Mouse (Mus musculus) thymus, adult 2 months (tissue): ENCODE results near the gene Olfr31. TPM values are rescaled to one million over a fixed set of nuclear protein-coding genes. Genes with fewer than 3 reads are reported as not detected.

Source experiments
- DNase-seq: peaks from one replicate; pipeline ENCODE4 v3.0.0; 2021
- H3K27ac ChIP-seq: fragments of 200-500 bp; 2 replicates; pipeline ENCODE4 v1.5.1; 2012; ENCODE audit warnings: low read length, control low read depth; ENCODE audit not compliant: control insufficient read depth, insufficient read depth
- H3K27me3 ChIP-seq: fragments of 200-500 bp; 2 replicates; pipeline ENCODE4 v1.6.1; 2012; ENCODE audit warnings: mild to moderate bottlenecking, low read length, moderate library complexity, mixed read lengths; ENCODE audit not compliant: control insufficient read depth, insufficient read depth
- H3K36me3 ChIP-seq: fragments of 200-500 bp; 2 replicates; pipeline ENCODE4 v1.6.1; 2012; ENCODE audit warnings: mild to moderate bottlenecking, low read length, moderate library complexity; ENCODE audit not compliant: control insufficient read depth, insufficient read depth
- H3K4me1 ChIP-seq: fragments of 200-500 bp; replicated peaks from 2 replicates; pipeline ENCODE4 v1.6.1; 2012; ENCODE audit warnings: low read length; ENCODE audit not compliant: control insufficient read depth, insufficient read depth
- H3K4me3 ChIP-seq: fragments of 200-500 bp; 2 replicates; pipeline ENCODE4 v1.5.1; 2012; ENCODE audit warnings: mild to moderate bottlenecking, low read length, control low read depth, moderate library complexity; ENCODE audit not compliant: control insufficient read depth, insufficient read depth
- CTCF ChIP-seq: fragments of 200-500 bp; IDR thresholded peaks from 2 replicates; pipeline ENCODE4 v1.5.1; 2012; ENCODE audit warnings: mild to moderate bottlenecking, control low read depth, low read length, moderate library complexity, borderline replicate concordance; ENCODE audit not compliant: control insufficient read depth, poor library complexity, insufficient read depth; ENCODE audit errors: extremely low read depth
- POLR2A ChIP-seq: fragments of 200-500 bp; IDR thresholded peaks from 2 replicates; pipeline ENCODE4 v1.6.1; 2012; ENCODE audit warnings: mild to moderate bottlenecking, low read length, control low read depth, moderate library complexity; ENCODE audit not compliant: control insufficient read depth, poor library complexity, insufficient read depth; ENCODE audit errors: extremely low read depth
- WGBS: fragments of 180-500 bp; shearing (Covaris S2); methylation state at CpG from one replicate; pipeline ENCODE4 v1.1.7; 2018; 5-methylcytosine and 5-hydroxymethylcytosine counted together
- polyA plus RNA-seq: library from polyadenylated mRNA; depleted of rRNA; stranded (reverse); fragments of >200 nt; gene quantifications from 2 replicates; pipeline ENCODE4 v1.2.3, GENCODE M21; 2012; rRNA removed

Gene Olfr31
- not detected in 2 replicates for polyA plus RNA-seq

GRCm38 (mm10) chr14:14322528-14322927, at the start of gene Olfr31:
Gene Olfr31 (plus strand): TSS chr14:14322828.
- no peaks in the 10 kb centered on the region for H3K36me3 ChIP-seq
- no peak within 1 kb of the TSS for H3K4me3 ChIP-seq
- no peak for DNase-seq
- no peak for TF ChIP-seq CTCF
- no peak for TF ChIP-seq POLR2A
- no peaks in the 10 kb centered on the region for H3K4me1 ChIP-seq
- H3K27ac ChIP-seq: no peak within 1 kb of the TSS
- no peaks in the 10 kb centered on the region for H3K27me3 ChIP-seq

GRCm38 (mm10) chr14:14294426-14294825, 28.2 kb upstream of the Olfr31 start:
- Histone ChIP-seq H3K27ac (no peak overlapping the region), H3K4me1 (0 out of 2 replicates have a peak, but pooled peaks cover 4% of the 10 kb centered on the region), H3K27me3 (no peaks in the 10 kb centered on the region), H3K4me3 (peak overlapping the region; percentile 40), H3K36me3 (no peaks in the 10 kb centered on the region)
- TF ChIP-seq POLR2A (no peak), CTCF (0 out of 2 replicates have a peak, but pooled peaks have one; percentile 23)
- 17% methylated on average over 7 of the region's 7 CpGs for WGBS
- no peak for DNase-seq

- no peaks in the 10 kb centered on the region for H3K27me3 ChIP-seq
- no peak overlapping the region for H3K27ac ChIP-seq
- no peak overlapping the region for H3K4me3 ChIP-seq
- no peak for DNase-seq
- no peaks in the 10 kb centered on the region for H3K4me1 ChIP-seq
- TF ChIP-seq POLR2A (no peak), CTCF (no peak)
- 60% methylated on average over 16 of the region's 16 CpGs for WGBS
- H3K36me3 ChIP-seq: no peaks in the 10 kb centered on the region
Measured at GRCm38 (mm10) chr14:14308938-14309337, 13.7 kb upstream of the Olfr31 start.

GRCm38 (mm10) chr14:14309416-14309815, 13.2 kb upstream of the Olfr31 start:
- H3K4me3 ChIP-seq: no peak overlapping the region
- no peak for DNase-seq
- TF ChIP-seq POLR2A (no peak), CTCF (no peak)
- 61% methylated on average over 14 of the region's 14 CpGs for WGBS
- H3K27ac ChIP-seq: no peak overlapping the region
- H3K4me1 ChIP-seq: no peaks in the 10 kb centered on the region
- H3K36me3 ChIP-seq: no peaks in the 10 kb centered on the region
- H3K27me3 ChIP-seq: no peaks in the 10 kb centered on the region

- Histone ChIP-seq H3K36me3 (no peaks in the 10 kb centered on the region), H3K4me3 (peak overlapping the region; percentile 56), H3K4me1 (no peaks in the 10 kb centered on the region; the same call in 1 of the 2 replicates), H3K27ac (no peak overlapping the region), H3K27me3 (no peaks in the 10 kb centered on the region)
- peak; percentile 95 for DNase-seq
- 8% methylated on average over 40 of the region's 40 CpGs for WGBS
- TF ChIP-seq CTCF (peak; percentile 68; the same call in 1 of the 2 replicates), POLR2A (no peak)
Measured at GRCm38 (mm10) chr14:14345113-14345871, 22.7 kb downstream of the Olfr31 start.

GRCm38 (mm10) chr14:14345948-14346812, 23.6 kb downstream of the Olfr31 start, which contains the start of gene Il3ra:
Gene Il3ra (plus strand): TSS chr14:14346275.
- Histone ChIP-seq H3K36me3 (no peaks in the 10 kb centered on the region), H3K4me1 (no peaks in the 10 kb centered on the region; the same call in 1 of the 2 replicates), H3K4me3 (peak within 1 kb of the TSS; percentile 56), H3K27ac (peak within 1 kb of the TSS; percentile 1; the same call in 1 of the 2 replicates), H3K27me3 (no peaks in the 10 kb centered on the region)
- TF ChIP-seq CTCF (no peak), POLR2A (no peak)
- DNase-seq: peak; percentile 68
- WGBS: 7% methylated on average over 69 of the region's 69 CpGs
